Mouse (Mus musculus) kidney, embryonic 14.5 days (tissue): ENCODE results near the gene Lpp. TPM values are rescaled to one million over a fixed set of nuclear protein-coding genes. Genes with fewer than 3 reads are reported as not detected.

Experiments used
- ATAC-seq: fragments of 200-750 bp; cut with Nextera tagmentation; 2 replicates; pipeline ENCODE4 v1.8.0; 2017; ENCODE audit warnings: moderate number of reproducible peaks, mild to moderate bottlenecking, moderate TSS enrichment, moderate library complexity; ENCODE audit not compliant: low FRiP score, low TSS enrichment
- H3K27ac ChIP-seq: fragments of 300-500 bp; sonication (generic); 2 replicates; pipeline ENCODE4 v1.5.1; 2014; ENCODE audit warnings: low read depth, mild to moderate bottlenecking, low read length, moderate library complexity, mixed read lengths
- H3K27me3 ChIP-seq: fragments of 300-500 bp; sonication (generic); 2 replicates; pipeline ENCODE4 v1.6.1; 2014; ENCODE audit warnings: mild to moderate bottlenecking, low read length; ENCODE audit not compliant: control insufficient read depth, insufficient read depth
- H3K36me3 ChIP-seq: fragments of 300-500 bp; sonication (generic); 2 replicates; pipeline ENCODE4 v1.6.1; 2014; ENCODE audit warnings: low read length, mixed read lengths; ENCODE audit not compliant: control insufficient read depth, insufficient read depth
- H3K4me1 ChIP-seq: fragments of 300-500 bp; sonication (generic); 2 replicates; pipeline ENCODE4 v1.6.1; 2014; ENCODE audit warnings: low read length, mixed read lengths; ENCODE audit not compliant: control insufficient read depth, insufficient read depth
- H3K4me2 ChIP-seq: fragments of 300-500 bp; sonication (generic); replicated peaks from 2 replicates; pipeline ENCODE4 v1.6.1; 2014; ENCODE audit warnings: low read depth, mild to moderate bottlenecking, low read length
- H3K4me3 ChIP-seq: fragments of 300-500 bp; sonication (generic); 2 replicates; pipeline ENCODE4 v1.5.1; 2014; ENCODE audit warnings: mild to moderate bottlenecking, low read length
- H3K9ac ChIP-seq: fragments of 300-500 bp; sonication (generic); 2 replicates; pipeline ENCODE4 v1.6.1; 2014; ENCODE audit warnings: low read depth, mild to moderate bottlenecking, low read length, moderate library complexity
- H3K9me3 ChIP-seq: fragments of 300-500 bp; sonication (generic); 2 replicates; pipeline ENCODE4 v1.6.1; 2016; ENCODE audit warnings: low read length; ENCODE audit not compliant: control insufficient read depth
- WGBS: fragments of 180-500 bp; shearing (Covaris S2); extraction: QIAGEN DNeasy Blood & Tissue Kit; methylation state at CpG from one replicate; pipeline ENCODE4 v1.1.7; 2014; 5-methylcytosine and 5-hydroxymethylcytosine counted together
- polyA plus RNA-seq: library from polyadenylated mRNA; unstranded; fragments of >200 nt; fragmentation: Nextera tagmentation; extraction: Ambion mirVana; gene quantifications from 2 replicates; pipeline ENCODE4 v1.2.1, GENCODE M21; 2014

Lpp gene
- polyA plus RNA-seq, 1 experiment from 2014 or later: 49.2 TPM

DNA sequence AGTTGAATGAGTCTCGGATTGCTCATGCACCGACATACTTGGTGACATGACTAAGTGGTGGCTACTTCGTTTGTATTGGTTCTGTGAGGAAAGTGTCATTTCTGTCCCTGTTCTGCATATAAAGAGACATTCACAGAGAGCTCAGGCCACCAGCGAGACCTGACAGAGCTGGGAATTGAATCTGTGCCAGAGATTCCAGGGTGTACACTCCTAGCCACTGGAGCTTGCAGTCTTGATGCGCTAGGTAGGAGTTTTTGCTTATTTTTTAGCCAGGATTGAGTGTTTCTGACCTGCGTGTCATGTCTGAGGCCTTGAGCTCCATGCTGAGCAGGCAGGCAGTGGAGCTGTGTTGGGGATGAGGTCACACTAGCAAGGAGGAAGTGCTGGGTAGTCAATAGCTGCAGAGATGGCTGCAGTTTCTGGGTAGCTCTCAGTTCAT is 41.8 kb downstream of the Lpp start:
- H3K9me3 ChIP-seq: no peaks in the 10 kb centered on the region
- peak overlapping the region; percentile 65 for H3K27ac ChIP-seq
- H3K9ac ChIP-seq: no peak overlapping the region
- 39% methylated on average over 6 of the region's 6 CpGs for WGBS
- H3K36me3 ChIP-seq: no peaks in the 10 kb centered on the region
- H3K4me2 ChIP-seq: no peak overlapping the region; the same call in 1 of the 2 replicates
- ATAC-seq: peak; percentile 45; the same call in 1 of the 2 replicates
- H3K4me3 ChIP-seq: no peak overlapping the region
- no peaks in the 10 kb centered on the region for H3K27me3 ChIP-seq
- H3K4me1 ChIP-seq: peaks cover 26% of the 10 kb centered on the region

DNA sequence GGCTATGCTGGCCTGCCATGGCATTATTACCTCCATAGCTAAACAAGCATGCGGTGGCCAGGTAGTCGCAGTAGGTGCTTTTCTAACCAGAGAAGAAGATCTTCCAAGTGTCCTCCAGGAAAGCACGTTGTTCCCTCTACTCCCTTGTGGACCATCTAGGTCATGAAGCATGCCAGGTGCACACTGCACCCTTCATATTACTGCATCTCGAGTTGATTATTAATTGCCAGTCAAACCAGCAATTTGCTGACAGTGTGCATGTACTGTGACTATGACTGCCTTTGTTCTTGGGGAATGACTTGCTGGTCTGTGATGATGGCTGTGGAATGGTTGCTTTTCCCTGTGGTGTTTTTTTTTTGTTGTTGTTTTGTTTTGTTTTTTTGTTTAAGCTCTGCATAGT is 45.1 kb downstream of the Lpp start:
- Histone ChIP-seq H3K36me3 (no peaks in the 10 kb centered on the region), H3K27me3 (no peaks in the 10 kb centered on the region), H3K4me2 (no peak overlapping the region), H3K4me1 (peaks cover 45% of the 10 kb centered on the region), H3K27ac (no peak overlapping the region), H3K9ac (no peak overlapping the region), H3K9me3 (no peaks in the 10 kb centered on the region), H3K4me3 (no peak overlapping the region)
- no peak for ATAC-seq
- WGBS: 73% methylated on average over 4 of the region's 4 CpGs

DNA sequence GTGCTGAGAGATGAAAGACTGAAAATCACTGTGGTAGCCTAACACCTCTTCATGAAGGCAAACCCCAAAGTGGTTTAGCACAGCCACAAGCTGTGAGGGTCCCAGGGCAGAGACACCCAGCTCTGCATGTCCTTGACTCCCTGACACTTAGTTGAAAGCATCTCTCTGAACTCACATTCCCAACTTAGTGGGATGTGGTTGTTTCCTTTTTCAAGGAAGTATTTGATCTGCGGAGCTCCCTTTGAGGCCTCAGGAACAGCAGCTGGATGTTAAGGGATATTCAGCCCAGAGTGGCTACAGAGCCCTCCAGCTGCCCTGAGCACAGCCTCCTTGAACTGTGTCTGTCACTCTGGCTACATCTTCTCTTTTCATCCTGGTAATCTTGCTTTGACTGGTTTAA is 48.0 kb downstream of the Lpp start:
- no peak for ATAC-seq
- Histone ChIP-seq H3K9me3 (no peaks in the 10 kb centered on the region), H3K4me2 (no peak overlapping the region), H3K9ac (no peak overlapping the region), H3K4me3 (no peak overlapping the region), H3K27ac (no peak overlapping the region), H3K36me3 (no peaks in the 10 kb centered on the region), H3K27me3 (no peaks in the 10 kb centered on the region), H3K4me1 (peaks cover 45% of the 10 kb centered on the region)
- 14% methylated on average over 1 of the region's 1 CpGs for WGBS

DNA sequence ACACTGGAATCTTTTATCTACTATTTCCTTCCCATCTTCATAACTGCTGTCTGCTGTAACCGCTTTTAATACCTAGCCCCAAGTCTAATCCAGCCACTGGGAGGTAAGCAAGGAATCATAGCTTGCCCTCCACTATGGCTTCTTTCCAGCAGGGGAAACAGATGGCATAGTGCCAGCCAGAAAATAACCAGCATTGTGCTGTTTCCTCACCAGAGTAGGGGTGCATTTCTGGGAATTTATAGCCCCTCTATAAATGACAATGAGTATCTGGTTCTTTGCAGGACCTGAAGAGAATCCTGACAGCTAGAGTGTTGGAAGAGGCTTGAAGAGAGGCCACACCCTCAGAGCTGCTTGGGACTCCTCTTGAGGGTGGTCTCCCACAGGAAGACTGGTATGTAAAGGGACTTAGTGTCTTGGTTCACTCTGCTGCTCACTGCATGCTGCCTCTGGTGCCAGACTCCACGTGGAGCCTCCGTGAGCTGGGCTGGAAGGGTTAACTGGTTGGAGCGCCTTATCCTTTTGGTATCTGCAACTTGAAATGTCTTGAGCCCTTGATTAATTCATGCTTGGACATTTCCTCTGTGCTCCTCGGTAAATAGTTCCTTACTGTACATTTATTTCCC is 49.3 kb downstream of the Lpp start:
- H3K27me3 ChIP-seq: no peaks in the 10 kb centered on the region
- WGBS: 35% methylated on average over 5 of the region's 5 CpGs
- peak overlapping the region; percentile 49 for H3K27ac ChIP-seq
- H3K4me2 ChIP-seq: no peak overlapping the region; the same call in 1 of the 2 replicates
- H3K4me3 ChIP-seq: no peak overlapping the region
- ATAC-seq: peak; percentile 32; the same call in 1 of the 2 replicates
- H3K36me3 ChIP-seq: no peaks in the 10 kb centered on the region
- H3K4me1 ChIP-seq: peaks cover 47% of the 10 kb centered on the region
- H3K9me3 ChIP-seq: no peaks in the 10 kb centered on the region
- H3K9ac ChIP-seq: no peak overlapping the region

DNA sequence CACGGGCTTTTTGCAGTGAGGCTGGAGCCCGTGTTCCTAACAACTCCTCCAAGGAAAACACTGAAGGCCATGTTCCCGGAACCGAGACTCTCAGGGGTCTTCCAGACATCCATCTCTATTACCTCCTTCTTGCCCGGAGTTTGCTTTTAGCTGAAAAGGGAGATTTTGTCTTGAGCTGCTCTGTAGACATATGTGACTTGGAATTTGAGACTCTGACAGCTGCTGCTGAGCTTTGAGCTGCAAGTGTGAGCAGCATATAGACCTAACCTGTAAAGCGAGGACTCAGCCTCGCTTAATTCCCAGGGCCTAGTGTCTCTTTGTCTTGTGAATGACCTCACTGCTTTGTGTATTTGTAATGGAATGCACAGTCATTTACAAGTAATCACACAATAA is 49.8 kb downstream of the Lpp start:
- peak overlapping the region; percentile 49; the same call in 1 of the 2 replicates for H3K27ac ChIP-seq
- WGBS: 20% methylated on average over 7 of the region's 7 CpGs
- no peaks in the 10 kb centered on the region for H3K36me3 ChIP-seq
- no peaks in the 10 kb centered on the region for H3K27me3 ChIP-seq
- no peak overlapping the region for H3K4me2 ChIP-seq
- H3K9me3 ChIP-seq: no peaks in the 10 kb centered on the region
- H3K4me1 ChIP-seq: peaks cover 48% of the 10 kb centered on the region
- H3K9ac ChIP-seq: no peak overlapping the region
- H3K4me3 ChIP-seq: no peak overlapping the region
- ATAC-seq: peak; percentile 23; the same call in 1 of the 2 replicates

DNA sequence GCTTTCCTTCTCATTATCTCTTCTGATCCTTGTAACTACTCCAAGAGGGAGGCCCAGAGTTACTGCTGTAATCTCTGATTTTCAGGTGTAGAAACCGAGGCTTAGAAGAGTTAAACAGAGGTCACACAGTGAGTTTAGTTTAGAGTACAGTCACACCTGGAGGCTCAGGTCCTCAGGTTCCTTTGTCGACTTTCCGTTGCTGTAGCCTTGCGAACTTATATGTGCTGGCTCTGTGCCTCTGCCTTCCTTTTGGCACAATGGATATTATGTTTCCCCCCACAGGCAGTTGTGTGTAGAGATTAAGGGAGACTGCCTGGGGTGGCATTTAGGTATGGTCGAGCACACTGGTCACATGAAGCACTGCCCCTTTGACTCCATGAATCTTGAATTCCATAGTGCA is 50.2 kb downstream of the Lpp start:
- Histone ChIP-seq H3K4me1 (peaks cover 49% of the 10 kb centered on the region), H3K4me2 (no peak overlapping the region), H3K27me3 (no peaks in the 10 kb centered on the region), H3K4me3 (no peak overlapping the region), H3K36me3 (no peaks in the 10 kb centered on the region), H3K27ac (peak overlapping the region; percentile 49), H3K9me3 (no peaks in the 10 kb centered on the region), H3K9ac (no peak overlapping the region)
- 34% methylated on average over 5 of the region's 5 CpGs for WGBS
- no peak for ATAC-seq

DNA sequence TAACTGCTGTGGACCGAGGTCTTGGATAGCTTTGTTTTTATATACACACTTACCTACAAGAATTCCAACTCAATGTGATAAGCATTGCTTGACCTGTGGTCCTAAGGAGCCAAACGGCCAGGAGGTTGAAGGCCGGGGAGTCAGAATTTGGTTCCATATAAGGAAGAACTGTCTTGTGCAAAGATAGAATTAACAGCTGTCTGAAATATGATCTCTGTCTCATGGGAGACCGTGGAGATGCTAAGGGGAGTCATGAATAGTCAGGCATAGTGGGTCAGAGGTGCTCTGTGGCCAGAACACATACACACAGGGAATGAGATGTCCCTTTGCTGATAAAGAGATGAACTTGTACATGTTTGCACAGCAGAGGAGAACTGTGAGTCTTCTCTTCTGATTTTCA is 51.5 kb downstream of the Lpp start:
- H3K9ac ChIP-seq: no peak overlapping the region
- no peaks in the 10 kb centered on the region for H3K36me3 ChIP-seq
- H3K4me3 ChIP-seq: no peak overlapping the region
- no peak overlapping the region for H3K27ac ChIP-seq
- H3K9me3 ChIP-seq: no peaks in the 10 kb centered on the region
- no peaks in the 10 kb centered on the region for H3K27me3 ChIP-seq
- 38% methylated on average over 4 of the region's 4 CpGs for WGBS
- H3K4me1 ChIP-seq: peaks cover 60% of the 10 kb centered on the region
- no peak overlapping the region for H3K4me2 ChIP-seq
- ATAC-seq: no peak

DNA sequence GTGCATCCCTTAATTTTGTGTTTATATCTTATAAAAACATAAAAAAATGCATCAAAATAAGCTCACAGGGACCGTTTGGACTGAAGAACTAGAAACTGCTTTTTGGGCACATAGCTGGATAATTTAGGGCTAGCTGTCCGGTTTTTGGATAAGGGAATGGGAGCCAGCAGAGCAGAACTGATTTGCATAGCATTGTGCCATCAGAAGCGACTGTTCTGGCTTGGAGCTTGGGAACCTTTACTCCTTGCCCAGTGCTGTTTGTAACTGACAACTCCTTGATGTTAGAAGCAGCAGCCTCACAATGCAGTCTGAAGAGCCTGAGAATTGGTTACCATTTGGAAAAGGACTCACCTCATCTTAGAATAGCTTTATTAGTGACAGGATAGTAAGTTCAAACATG is 52.2 kb downstream of the Lpp start:
- no peak overlapping the region for H3K4me2 ChIP-seq
- ATAC-seq: no peak
- H3K9me3 ChIP-seq: no peaks in the 10 kb centered on the region
- H3K4me3 ChIP-seq: no peak overlapping the region
- no peak overlapping the region for H3K27ac ChIP-seq
- H3K4me1 ChIP-seq: peaks cover 67% of the 10 kb centered on the region
- H3K9ac ChIP-seq: no peak overlapping the region
- H3K27me3 ChIP-seq: no peaks in the 10 kb centered on the region
- WGBS: 40% methylated on average over 3 of the region's 3 CpGs
- no peaks in the 10 kb centered on the region for H3K36me3 ChIP-seq

DNA sequence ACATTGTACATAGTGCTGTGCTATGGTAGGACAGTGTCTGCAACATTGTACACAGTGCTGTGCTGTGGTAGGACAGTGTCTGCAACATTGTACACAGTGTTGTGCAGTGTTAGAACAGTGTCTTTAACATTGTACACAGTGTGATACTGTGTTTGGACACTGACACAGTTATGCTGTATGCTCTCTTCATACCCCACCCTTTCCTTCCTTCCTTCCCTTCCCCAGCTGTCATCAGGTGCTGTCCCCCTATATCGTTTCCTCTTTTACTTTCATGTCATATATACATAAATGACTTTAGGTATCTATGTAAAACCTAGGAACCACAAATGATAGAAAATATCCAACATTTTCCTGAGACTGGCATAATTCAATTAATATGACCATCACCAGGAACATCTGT is 53.1 kb downstream of the Lpp start:
- Histone ChIP-seq H3K9me3 (no peaks in the 10 kb centered on the region), H3K36me3 (no peaks in the 10 kb centered on the region), H3K27ac (no peak overlapping the region), H3K27me3 (no peaks in the 10 kb centered on the region), H3K4me3 (no peak overlapping the region), H3K4me2 (no peak overlapping the region), H3K4me1 (peaks cover 63% of the 10 kb centered on the region), H3K9ac (no peak overlapping the region)
- 80% methylated on average over 1 of the region's 1 CpGs for WGBS
- no peak for ATAC-seq
